ENCODE assay signal across 20 mouse cellular contexts in genomic region chr9:52748366-52748765, GRCm38 (mm10).
DNase-seq lines count a peak whose midpoint lies in the region.
"Had no signal": no experiment of that assay in that cellular context is flagged by ENCODE, and none has a peak within 500 bp of the region (broad histone marks: within the 10 kb centered on the region; RNA-seq: fewer than 3 reads in every experiment).

No protein-coding gene starts in this region.

- no peaks in the 10 kb centered on the region for H3K9me3 ChIP-seq in hindbrain, embryonic 10.5 days
- H3K9me3 ChIP-seq: embryonic facial prominence, embryonic 12.5 days; kidney, embryonic 15.5 days; limb, embryonic 10.5 days had no signal

- DNase-seq in left cerebral cortex, adult 11 months (ENCODE audit: low spot score): peak; percentile 47
- DNase-seq in left cerebral cortex, postnatal 4 days: no peak
- DNase-seq in frontal cortex, postnatal 36 days (ENCODE audit: low spot score in 2 of 2): peak; percentile 39 to 72
- DNase-seq in left cerebral cortex, postnatal 36 days (ENCODE audit: low spot score in 2 of 2): peak; percentile 45 to 47
- DNase-seq in gastrocnemius, postnatal 10 days: no peak
- no peak for DNase-seq in hindbrain, embryonic 10.5 days (ENCODE audit: low spot score)
- no peak for DNase-seq in urinary bladder, postnatal 10 days (ENCODE audit: low spot score)
- DNase-seq: adrenal gland, postnatal 36 days; cerebellum, adult 11 months; kidney, adult 11 months; kidney, postnatal 36 days; liver; thymus, postnatal 14 days had no signal

- no peaks in the 10 kb centered on the region for H3K36me3 ChIP-seq in hindbrain, embryonic 10.5 days
- H3K36me3 ChIP-seq: embryonic facial prominence, embryonic 12.5 days; kidney, embryonic 15.5 days; limb, embryonic 10.5 days had no signal

- H3K27me3 ChIP-seq in hindbrain, embryonic 10.5 days (ENCODE audit: insufficient read depth, poor library complexity, severe bottlenecking): no peaks in the 10 kb centered on the region
- H3K27me3 ChIP-seq: embryonic facial prominence, embryonic 12.5 days; kidney, embryonic 15.5 days; Patski had no signal

- intact Hi-C loops in left cerebral cortex, postnatal 4 days (cut with DNase I): no loop called here
- intact Hi-C loops in left cerebral cortex, postnatal 36 days (cut with DNase I): no loop called here

- no peak overlapping the region for H3K4me3 ChIP-seq in hindbrain, embryonic 10.5 days
- H3K4me3 ChIP-seq: embryonic facial prominence, embryonic 12.5 days; kidney, embryonic 15.5 days; limb, embryonic 10.5 days; myocyte had no signal

- WGBS in hindbrain, embryonic 10.5 days: 95% methylated on average over 3 of the region's 3 CpGs

- no peaks in the 10 kb centered on the region for H3K4me1 ChIP-seq in hindbrain, embryonic 10.5 days (replicated peaks)
- H3K4me1 ChIP-seq: embryonic facial prominence, embryonic 12.5 days; kidney, embryonic 15.5 days; limb, embryonic 10.5 days had no signal

- H3K27ac ChIP-seq in hindbrain, embryonic 10.5 days: no peak overlapping the region
- H3K27ac ChIP-seq: embryonic facial prominence, embryonic 12.5 days; hindbrain, postnatal 0 days; kidney, embryonic 15.5 days; limb, embryonic 10.5 days; macrophage had no signal

Comparison
In these comparisons a context has a peak if more than half of its experiments do, and no peak if none do; other contexts are left out.
1. DNase-seq: peak in left cerebral cortex, adult 11 months (single experiment), frontal cortex, postnatal 36 days (2 of 2) and left cerebral cortex, postnatal 36 days (2 of 2); none in left cerebral cortex, postnatal 4 days (single experiment), gastrocnemius, postnatal 10 days (single experiment), hindbrain, embryonic 10.5 days (single experiment) and urinary bladder, postnatal 10 days (single experiment).